Mouse (Mus musculus) spleen, adult 2 months (tissue): Measurements from ENCODE around the gene Ror1.

ENCODE experiments used
- CTCF ChIP-seq: fragments of 200-500 bp; IDR thresholded peaks from 2 replicates; pipeline ENCODE4 v1.5.1; 2011; ENCODE audit warnings: mild to moderate bottlenecking, inconsistent platforms; ENCODE audit not compliant: insufficient read depth, insufficient read length, insufficient replicate concordance; ENCODE audit errors: extremely low read depth
- POLR2A ChIP-seq: fragments of 200-500 bp; IDR thresholded peaks from 2 replicates; pipeline ENCODE4 v1.6.1; 2011; ENCODE audit warnings: low read depth, low read length, inconsistent platforms

GRCm38 (mm10) chr4:100253401-100253800 is 157.8 kb downstream of the Ror1 start:
- TF ChIP-seq CTCF, result no peak
- no peak for TF ChIP-seq POLR2A
